Mouse (Mus musculus) neural tube, embryonic 13.5 days (tissue): ENCODE measurements around the gene Slc7a11. TPM values are rescaled to one million over a fixed set of nuclear protein-coding genes. Genes with fewer than 3 reads are reported as not detected.
A peak's percentile ranks its signal among the peaks of the same experiment; 100 is the strongest.

Experiments
- ATAC-seq: fragments of 200-750 bp; cut with Nextera tagmentation; 2 replicates; pipeline ENCODE4 v1.8.0; 2017; ENCODE audit warnings: low read depth, mild to moderate bottlenecking, moderate TSS enrichment, moderate library complexity
- H3K27ac ChIP-seq: fragments of 300-500 bp; sonication (generic); replicated peaks from 2 replicates; pipeline ENCODE4 v1.5.1; 2015; ENCODE audit warnings: moderate library complexity, mild to moderate bottlenecking, inconsistent platforms
- H3K27me3 ChIP-seq: fragments of 300-500 bp; sonication (generic); 2 replicates; pipeline ENCODE4 v1.6.1; 2015; ENCODE audit warnings: mild to moderate bottlenecking, inconsistent platforms
- H3K36me3 ChIP-seq: fragments of 300-500 bp; sonication (generic); 2 replicates; pipeline ENCODE4 v1.6.1; 2015; ENCODE audit warnings: mild to moderate bottlenecking, inconsistent platforms
- H3K4me1 ChIP-seq: fragments of 300-500 bp; sonication (generic); replicated peaks from 2 replicates; pipeline ENCODE4 v1.6.1; 2015; ENCODE audit warnings: inconsistent platforms
- H3K4me2 ChIP-seq: fragments of 300-500 bp; sonication (generic); 2 replicates; pipeline ENCODE4 v1.6.1; 2015; ENCODE audit warnings: inconsistent platforms, mild to moderate bottlenecking, moderate library complexity
- H3K4me3 ChIP-seq: fragments of 300-500 bp; sonication (generic); 2 replicates; pipeline ENCODE4 v1.5.1; 2015; ENCODE audit warnings: mild to moderate bottlenecking, inconsistent platforms
- H3K9ac ChIP-seq: fragments of 300-500 bp; sonication (generic); 2 replicates; pipeline ENCODE4 v1.6.1; 2015; ENCODE audit warnings: moderate library complexity, mild to moderate bottlenecking, inconsistent platforms
- H3K9me3 ChIP-seq: fragments of 300-500 bp; sonication (generic); 2 replicates; pipeline ENCODE4 v1.6.1; 2016; ENCODE audit warnings: inconsistent platforms
- WGBS: fragments of 180-500 bp; shearing (Covaris S2); methylation state at CpG from one replicate; pipeline ENCODE4 v1.1.7; 2015; 5-methylcytosine and 5-hydroxymethylcytosine counted together
- polyA plus RNA-seq: library from polyadenylated mRNA; unstranded; fragments of >200 nt; fragmentation: Nextera tagmentation; extraction: Ambion mirVana; gene quantifications from 2 replicates; pipeline ENCODE4 v1.2.1, GENCODE M21; 2015

Gene Slc7a11
- polyA plus RNA-seq, 1 experiment from 2014 or later = 3.6 TPM

DNA sequence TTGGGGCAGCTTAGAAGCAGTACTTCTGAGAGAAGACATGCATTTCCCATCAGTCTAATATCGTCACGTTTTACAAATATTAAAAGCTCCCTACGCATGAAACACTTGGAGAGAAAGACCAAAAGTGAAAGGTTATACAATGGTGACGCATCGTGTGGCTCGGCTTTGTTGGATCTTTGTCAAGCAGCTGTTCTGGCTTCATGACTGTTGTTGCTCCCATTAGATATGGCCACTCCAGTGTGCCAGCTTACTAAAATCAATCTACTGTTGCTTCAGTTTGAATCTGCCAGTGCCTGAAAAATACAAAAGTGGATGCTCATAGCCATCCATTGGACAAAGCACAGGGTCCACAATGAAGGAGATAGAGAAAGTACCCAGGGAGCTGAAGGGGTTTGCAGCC is 337.9 kb downstream of the Slc7a11 start:
- no peak overlapping the region for H3K4me3 ChIP-seq
- no peak for ATAC-seq
- no peaks in the 10 kb centered on the region for H3K36me3 ChIP-seq
- no peaks in the 10 kb centered on the region for H3K27me3 ChIP-seq
- no peak overlapping the region for H3K4me2 ChIP-seq
- no peak overlapping the region for H3K9ac ChIP-seq
- H3K27ac ChIP-seq = no peak overlapping the region
- H3K4me1 ChIP-seq = no peaks in the 10 kb centered on the region
- WGBS = 96% methylated on average over 6 of the region's 6 CpGs
- H3K9me3 ChIP-seq = no peaks in the 10 kb centered on the region

DNA sequence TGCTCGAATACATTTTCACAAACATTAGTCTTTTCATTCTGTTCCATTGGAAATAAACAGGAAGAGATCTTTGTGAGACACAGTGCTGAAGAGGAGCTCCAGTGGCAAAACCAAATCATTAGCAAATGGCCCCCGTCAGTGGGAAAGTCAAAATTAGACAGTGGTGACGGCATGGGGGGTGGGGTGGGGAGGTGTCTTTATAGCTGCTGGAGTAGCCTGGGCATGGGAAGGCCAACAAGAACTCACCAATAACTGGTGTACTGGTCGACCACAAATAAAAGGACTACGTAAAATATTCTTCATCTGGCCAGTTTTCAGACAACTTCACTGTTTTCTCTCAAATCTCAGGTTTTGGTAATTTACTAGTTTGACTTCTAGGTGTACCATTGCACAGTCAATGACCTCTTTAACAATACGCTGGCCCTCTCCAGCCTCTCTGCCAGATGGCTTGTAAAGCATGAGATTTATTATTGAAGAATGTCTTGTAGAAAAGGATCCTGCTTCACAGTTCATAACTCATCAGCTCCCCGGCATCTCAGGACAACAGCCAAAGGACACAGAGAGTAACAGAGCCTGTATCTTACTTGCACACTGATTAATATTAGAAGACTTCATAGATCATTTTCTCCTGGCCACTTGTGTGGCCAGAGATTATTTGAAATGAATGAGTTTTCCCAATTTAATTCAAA is 348.9 kb downstream of the Slc7a11 start:
- WGBS = 61% methylated on average over 7 of the region's 7 CpGs
- no peaks in the 10 kb centered on the region for H3K4me1 ChIP-seq
- H3K27me3 ChIP-seq = no peaks in the 10 kb centered on the region
- H3K9ac ChIP-seq = no peak overlapping the region
- no peak for ATAC-seq
- H3K27ac ChIP-seq = no peak overlapping the region
- H3K36me3 ChIP-seq = no peaks in the 10 kb centered on the region
- no peak overlapping the region for H3K4me3 ChIP-seq
- H3K9me3 ChIP-seq = no peaks in the 10 kb centered on the region
- no peak overlapping the region for H3K4me2 ChIP-seq

DNA sequence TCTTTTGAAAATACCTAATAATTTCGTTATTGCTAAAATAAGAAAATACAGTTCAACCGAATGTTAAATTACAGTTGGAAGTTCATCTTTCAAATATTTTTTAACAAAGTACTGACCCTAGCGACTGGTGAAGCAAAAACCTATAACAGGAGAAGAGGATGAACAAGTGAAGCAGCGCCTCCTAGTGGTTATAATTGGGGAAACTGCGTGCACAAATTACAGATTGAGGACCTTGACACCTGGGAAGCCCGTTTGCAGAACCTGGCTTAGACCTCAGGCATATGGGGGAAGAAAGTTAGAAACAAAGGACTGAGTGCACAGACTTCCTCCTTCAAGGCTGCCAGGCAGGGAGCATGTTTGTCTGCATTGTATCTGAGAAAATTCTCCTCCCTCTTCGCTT is 366.4 kb downstream of the Slc7a11 start:
- H3K4me1 ChIP-seq = no peaks in the 10 kb centered on the region
- no peak overlapping the region for H3K4me2 ChIP-seq
- no peaks in the 10 kb centered on the region for H3K27me3 ChIP-seq
- no peak overlapping the region for H3K27ac ChIP-seq
- no peak overlapping the region for H3K9ac ChIP-seq
- 18% methylated on average over 7 of the region's 7 CpGs for WGBS
- H3K9me3 ChIP-seq = no peaks in the 10 kb centered on the region
- H3K36me3 ChIP-seq = no peaks in the 10 kb centered on the region
- H3K4me3 ChIP-seq = no peak overlapping the region
- no peak for ATAC-seq

GRCm38 (mm10) chr3:50063396-50063795 is 380.0 kb downstream of the Slc7a11 start:
- Histone ChIP-seq H3K4me3 (no peak overlapping the region), H3K36me3 (no peaks in the 10 kb centered on the region), H3K9me3 (no peaks in the 10 kb centered on the region), H3K9ac (no peak overlapping the region), H3K27me3 (no peaks in the 10 kb centered on the region), H3K4me1 (no peaks in the 10 kb centered on the region), H3K4me2 (no peak overlapping the region), H3K27ac (no peak overlapping the region)
- 88% methylated on average over 4 of the region's 4 CpGs for WGBS
- ATAC-seq = no peak

DNA sequence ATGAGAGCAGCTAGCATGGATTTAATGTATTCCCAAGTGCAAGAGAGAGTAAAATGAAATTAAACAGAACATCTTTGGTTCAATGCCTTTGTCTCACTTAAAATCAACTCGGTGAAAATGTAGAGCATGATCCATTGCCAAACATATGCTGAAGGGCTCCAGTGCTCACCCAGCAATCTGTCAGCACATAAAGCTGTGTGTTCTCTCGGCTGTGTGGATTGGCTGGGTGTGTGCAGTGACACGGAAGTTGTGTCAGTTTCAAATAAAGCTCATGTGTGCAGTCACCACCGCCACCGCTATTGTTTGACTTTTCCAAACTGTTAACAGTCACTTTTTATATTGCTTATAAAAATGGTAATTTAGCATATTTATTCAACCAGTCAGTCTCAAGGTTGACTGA is 398.7 kb downstream of the Slc7a11 start:
- H3K9ac ChIP-seq = no peak overlapping the region
- H3K4me2 ChIP-seq = no peak overlapping the region
- ATAC-seq = peak; percentile 69
- H3K27ac ChIP-seq = no peak overlapping the region
- no peak overlapping the region for H3K4me3 ChIP-seq
- H3K36me3 ChIP-seq = no peaks in the 10 kb centered on the region
- no peaks in the 10 kb centered on the region for H3K4me1 ChIP-seq
- 60% methylated on average over 5 of the region's 5 CpGs for WGBS
- H3K9me3 ChIP-seq = no peaks in the 10 kb centered on the region
- no peaks in the 10 kb centered on the region for H3K27me3 ChIP-seq

GRCm38 (mm10) chr3:50044160-50044559 is 399.3 kb downstream of the Slc7a11 start:
- Histone ChIP-seq H3K9ac (no peak overlapping the region), H3K4me1 (no peaks in the 10 kb centered on the region), H3K27ac (no peak overlapping the region), H3K9me3 (no peaks in the 10 kb centered on the region), H3K4me3 (no peak overlapping the region), H3K4me2 (no peak overlapping the region), H3K27me3 (no peaks in the 10 kb centered on the region), H3K36me3 (no peaks in the 10 kb centered on the region)
- ATAC-seq = no peak

- Histone ChIP-seq H3K4me2 (no peak overlapping the region), H3K27me3 (no peaks in the 10 kb centered on the region), H3K9me3 (no peaks in the 10 kb centered on the region), H3K9ac (no peak overlapping the region), H3K4me1 (peaks cover 2% of the 10 kb centered on the region), H3K27ac (no peak overlapping the region), H3K4me3 (no peak overlapping the region), H3K36me3 (no peaks in the 10 kb centered on the region)
- ATAC-seq = no peak
- 98% methylated on average over 2 of the region's 2 CpGs for WGBS
Observed at GRCm38 (mm10) chr3:50041141-50041540, 402.3 kb downstream of the Slc7a11 start.

DNA sequence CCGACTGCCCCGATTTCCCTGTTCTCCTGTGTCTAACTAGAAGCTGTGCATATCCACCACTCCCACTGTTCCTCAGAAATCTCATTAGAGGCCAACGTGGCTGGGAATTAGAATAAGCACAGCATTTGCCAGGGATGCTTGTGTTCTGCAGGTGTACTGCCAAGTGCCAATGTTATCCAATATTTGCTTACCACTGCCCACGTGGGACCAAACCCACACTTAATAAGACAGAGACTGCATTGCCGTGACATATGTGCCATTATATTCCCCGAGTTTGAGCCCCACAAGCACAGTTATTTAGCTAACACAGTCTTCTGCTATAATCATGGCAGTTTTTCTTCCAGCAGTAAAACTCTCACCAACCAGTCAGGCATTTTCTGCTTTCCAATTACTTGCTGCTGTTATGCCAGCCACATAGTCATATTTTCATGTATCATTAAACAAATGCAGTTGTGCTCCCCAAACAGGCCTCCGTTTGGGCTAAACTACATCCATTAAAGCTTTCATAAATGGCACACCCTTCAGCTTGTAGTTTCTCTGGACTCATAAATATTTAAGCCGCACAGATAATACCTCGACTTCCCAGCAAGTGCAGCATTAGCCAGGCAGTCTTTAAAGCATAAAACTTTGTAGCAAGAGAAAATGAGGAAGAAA is 407.4 kb downstream of the Slc7a11 start:
- no peaks in the 10 kb centered on the region for H3K9me3 ChIP-seq
- H3K27me3 ChIP-seq = no peaks in the 10 kb centered on the region
- H3K4me1 ChIP-seq = peaks cover 11% of the 10 kb centered on the region
- H3K4me2 ChIP-seq = no peak overlapping the region
- no peak overlapping the region for H3K4me3 ChIP-seq
- 44% methylated on average over 9 of the region's 9 CpGs for WGBS
- no peak overlapping the region; the same call in 1 of the 2 replicates for H3K9ac ChIP-seq
- ATAC-seq = peak; percentile 89
- no peaks in the 10 kb centered on the region for H3K36me3 ChIP-seq
- peak overlapping the region; percentile 70 for H3K27ac ChIP-seq

- no peaks in the 10 kb centered on the region for H3K9me3 ChIP-seq
- no peak overlapping the region for H3K27ac ChIP-seq
- 87% methylated on average over 3 of the region's 3 CpGs for WGBS
- H3K27me3 ChIP-seq = no peaks in the 10 kb centered on the region
- no peaks in the 10 kb centered on the region for H3K36me3 ChIP-seq
- ATAC-seq = no peak
- peaks cover 11% of the 10 kb centered on the region for H3K4me1 ChIP-seq
- no peak overlapping the region for H3K4me3 ChIP-seq
- H3K9ac ChIP-seq = no peak overlapping the region
- no peak overlapping the region for H3K4me2 ChIP-seq
Observed at GRCm38 (mm10) chr3:50033325-50033724, 410.1 kb downstream of the Slc7a11 start.

GRCm38 (mm10) chr3:50026039-50026438 is 417.4 kb downstream of the Slc7a11 start:
- WGBS = 49% methylated on average over 5 of the region's 5 CpGs
- Histone ChIP-seq H3K9ac (no peak overlapping the region), H3K4me1 (no peaks in the 10 kb centered on the region), H3K4me2 (no peak overlapping the region), H3K4me3 (no peak overlapping the region), H3K27ac (no peak overlapping the region), H3K36me3 (no peaks in the 10 kb centered on the region), H3K9me3 (peaks cover 5% of the 10 kb centered on the region; the same call in 1 of the 2 replicates), H3K27me3 (no peaks in the 10 kb centered on the region)
- no peak for ATAC-seq

DNA sequence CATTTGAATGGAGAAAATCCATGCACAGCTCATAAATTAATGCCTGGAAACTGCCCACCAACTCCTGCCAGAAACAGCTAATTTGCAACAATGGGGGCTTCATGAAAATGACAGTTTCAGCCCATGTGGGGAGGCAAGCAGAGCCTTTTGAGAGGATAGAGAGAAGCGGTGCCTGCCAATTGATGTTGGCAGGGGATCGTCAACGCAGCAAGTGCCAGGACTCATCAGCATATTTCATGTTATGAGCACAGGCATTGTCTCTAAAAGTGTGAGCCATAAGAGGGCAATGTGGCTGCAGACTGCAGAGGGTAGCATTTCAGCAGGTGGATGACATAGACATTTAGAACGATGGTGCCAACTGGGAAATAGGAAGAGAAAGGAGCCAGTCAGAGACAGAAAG is 429.0 kb downstream of the Slc7a11 start:
- Histone ChIP-seq H3K9me3 (no peaks in the 10 kb centered on the region), H3K4me3 (no peak overlapping the region), H3K4me2 (no peak overlapping the region), H3K27ac (no peak overlapping the region), H3K4me1 (peaks cover 5% of the 10 kb centered on the region; the same call in 1 of the 2 replicates), H3K9ac (no peak overlapping the region), H3K27me3 (no peaks in the 10 kb centered on the region), H3K36me3 (no peaks in the 10 kb centered on the region)
- ATAC-seq = peak; percentile 74
- 41% methylated on average over 4 of the region's 4 CpGs for WGBS

DNA sequence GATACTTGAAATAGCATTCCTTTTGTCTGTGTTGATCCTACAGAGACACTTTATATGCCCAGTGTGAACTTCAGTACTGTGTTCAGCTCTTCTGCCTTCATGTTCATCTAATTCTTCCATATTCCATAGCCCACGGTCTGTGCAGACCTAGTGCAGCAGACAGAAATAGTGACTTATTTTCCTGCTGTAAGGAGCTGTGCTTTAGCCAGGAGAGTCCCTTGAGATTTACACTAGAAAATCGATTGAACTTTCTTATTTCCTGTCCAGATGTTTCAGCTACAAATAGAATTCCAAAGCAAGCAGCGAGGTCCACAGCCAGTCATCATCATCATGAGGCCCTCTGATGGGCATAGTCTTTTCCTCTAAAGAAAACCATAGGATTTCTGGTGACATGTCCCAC is 431.4 kb downstream of the Slc7a11 start:
- Histone ChIP-seq H3K27me3 (no peaks in the 10 kb centered on the region), H3K36me3 (no peaks in the 10 kb centered on the region), H3K27ac (no peak overlapping the region), H3K9ac (no peak overlapping the region), H3K9me3 (no peaks in the 10 kb centered on the region), H3K4me3 (no peak overlapping the region), H3K4me2 (no peak overlapping the region), H3K4me1 (peaks cover 5% of the 10 kb centered on the region; the same call in 1 of the 2 replicates)
- ATAC-seq = no peak
- WGBS = 72% methylated on average over 3 of the region's 3 CpGs
